Mouse (Mus musculus) MEL (cell line): ENCODE results near the gene Ccsap. TPM values are rescaled to one million over a fixed set of nuclear protein-coding genes. Genes with fewer than 3 reads are reported as not detected.

Source experiments
- DNase-seq: peaks from one replicate; pipeline ENCODE4 v3.0.0; 2011; ENCODE audit warnings: low read depth, low spot score
- H3K27ac ChIP-seq: 2 replicates; pipeline ENCODE4 v1.5.1; 2012; ENCODE audit warnings: low read depth, mild to moderate bottlenecking, control low read depth, low read length, moderate library complexity; ENCODE audit not compliant: control insufficient read depth
- H3K27me3 ChIP-seq, 2 experiments: fragments of 150-350 bp in 1 of 2; sonication (generic) in 1 of 2; 2 replicates each; pipeline ENCODE4 v1.6.1; 2012; ENCODE audit warnings: low read length in 2 of 2, mild to moderate bottlenecking in 2 of 2, improper control_type of control experiment in 1 of 2, moderate library complexity in 1 of 2; ENCODE audit not compliant: insufficient read depth in 2 of 2, control insufficient read depth in 1 of 2
- H3K36me3 ChIP-seq, 2 experiments: 2 replicates each; pipeline ENCODE4 v1.6.1; 2012 to 2014; ENCODE audit warnings: low read length in 2 of 2, improper control_type of control experiment in 1 of 2, inconsistent platforms in 1 of 2, mild to moderate bottlenecking in 1 of 2; ENCODE audit not compliant: insufficient read depth in 2 of 2, control insufficient read depth in 1 of 2
- H3K4me1 ChIP-seq, 2 experiments: fragments of 150-350 bp in 1 of 2; sonication (generic) in 1 of 2; 2 replicates each; pipeline ENCODE4 v1.6.1; 2012; ENCODE audit warnings: low read length in 2 of 2, improper control_type of control experiment in 1 of 2, mild to moderate bottlenecking in 1 of 2; ENCODE audit not compliant: insufficient read depth in 2 of 2, control insufficient read depth in 1 of 2
- H3K4me3 ChIP-seq, 2 experiments: fragments of 150-350 bp in 1 of 2; sonication (generic) in 1 of 2; 2 replicates each; pipeline ENCODE4 v1.5.1; 2012; ENCODE audit warnings: low read depth in 2 of 2, low read length in 2 of 2, mild to moderate bottlenecking in 2 of 2, moderate library complexity in 2 of 2, control low read depth in 1 of 2, improper control_type of control experiment in 1 of 2; ENCODE audit not compliant: control insufficient read depth in 1 of 2, insufficient read depth in 1 of 2
- H3K79me2 ChIP-seq: 2 replicates; pipeline ENCODE4 v1.6.1; 2012; ENCODE audit warnings: mild to moderate bottlenecking, low read length, moderate library complexity; ENCODE audit not compliant: control insufficient read depth, poor library complexity, insufficient read depth
- H3K9ac ChIP-seq: 2 replicates; pipeline ENCODE4 v1.6.1; 2012; ENCODE audit warnings: low read depth, mild to moderate bottlenecking, control low read depth, low read length, moderate library complexity; ENCODE audit not compliant: control insufficient read depth, poor library complexity, severe bottlenecking
- H3K9me3 ChIP-seq: fragments of 150-350 bp; sonication (generic); replicated peaks from 2 replicates; pipeline ENCODE4 v1.6.1; 2012; ENCODE audit warnings: mild to moderate bottlenecking, low read length, improper control_type of control experiment, moderate library complexity; ENCODE audit not compliant: insufficient read depth
- BHLHE40 ChIP-seq: IDR thresholded peaks from 2 replicates; pipeline ENCODE4 v1.6.1; 2012; ENCODE audit warnings: low read depth, mild to moderate bottlenecking, inconsistent platforms, low read length, improper control_type of control experiment, borderline replicate concordance
- CTCF ChIP-seq, 3 experiments: IDR thresholded peaks in 2 of 3; conservative IDR thresholded peaks in 1 of 3; 2 replicates each; pipeline ENCODE4 v1.5.1; 2011 to 2012; ENCODE audit warnings: low read length in 3 of 3, low read depth in 2 of 3, mild to moderate bottlenecking in 2 of 3, improper control_type of control experiment in 1 of 3, inconsistent platforms in 1 of 3, mixed read lengths in 1 of 3, moderate library complexity in 1 of 3; ENCODE audit not compliant: control insufficient read depth in 1 of 3, insufficient read depth in 1 of 3, poor library complexity in 1 of 3, severe bottlenecking in 1 of 3
- E2F4 ChIP-seq: IDR thresholded peaks from 2 replicates; pipeline ENCODE4 v1.6.1; 2011; ENCODE audit warnings: low read depth, low read length, improper control_type of control experiment, borderline replicate concordance
- ELF1 ChIP-seq: IDR thresholded peaks from 2 replicates; pipeline ENCODE4 v1.6.1; 2014; ENCODE audit warnings: low read depth, mild to moderate bottlenecking, inconsistent platforms, low read length, improper control_type of control experiment, moderate library complexity
- EP300 ChIP-seq, 2 experiments: IDR thresholded peaks; 2 replicates each; pipeline ENCODE4 v1.6.1; 2011; ENCODE audit warnings: improper control_type of control experiment in 2 of 2, low read length in 2 of 2, low read depth in 1 of 2, mild to moderate bottlenecking in 1 of 2
- GABPA ChIP-seq: IDR thresholded peaks from 2 replicates; pipeline ENCODE4 v1.6.1; 2012; ENCODE audit warnings: low read depth, mild to moderate bottlenecking, inconsistent platforms, low read length, improper control_type of control experiment, moderate library complexity
- KAT2A ChIP-seq: conservative IDR thresholded peaks from 2 replicates; pipeline ENCODE4 v1.6.1; 2012; ENCODE audit warnings: low read depth, low read length, improper control_type of control experiment, inconsistent platforms
- MAZ ChIP-seq: IDR thresholded peaks from 2 replicates; pipeline ENCODE4 v1.6.1; 2012; ENCODE audit warnings: low read depth, mild to moderate bottlenecking, inconsistent platforms, low read length, improper control_type of control experiment
- MYB ChIP-seq: IDR thresholded peaks from 2 replicates; pipeline ENCODE4 v1.6.1; 2011; ENCODE audit warnings: mild to moderate bottlenecking, low read depth, low read length, improper control_type of control experiment
- NELFE ChIP-seq: IDR thresholded peaks from 2 replicates; pipeline ENCODE4 v1.6.1; 2011; ENCODE audit warnings: low read depth, low read length, improper control_type of control experiment
- POLR2AphosphoS5 ChIP-seq: IDR thresholded peaks from 2 replicates; pipeline ENCODE4 v1.6.1; 2012; ENCODE audit warnings: low read depth, borderline replicate concordance, mild to moderate bottlenecking, inconsistent platforms, low read length, moderate library complexity, mixed read lengths
- RAD21 ChIP-seq: IDR thresholded peaks from 2 replicates; pipeline ENCODE4 v1.6.1; 2011; ENCODE audit warnings: mild to moderate bottlenecking, low read depth, low read length, improper control_type of control experiment
- SIN3A ChIP-seq: IDR thresholded peaks from 2 replicates; pipeline ENCODE4 v1.6.1; 2012; ENCODE audit warnings: low read length, improper control_type of control experiment, inconsistent platforms
- TAL1 ChIP-seq: IDR thresholded peaks from 2 replicates; pipeline ENCODE4 v1.6.1; 2012; ENCODE audit warnings: mild to moderate bottlenecking, inconsistent platforms, low read length, moderate library complexity, mixed read lengths
- TCF12 ChIP-seq: IDR thresholded peaks from 2 replicates; pipeline ENCODE4 v1.6.1; 2014; ENCODE audit warnings: low read depth, mild to moderate bottlenecking, inconsistent platforms, low read length, improper control_type of control experiment, moderate library complexity
- USF2 ChIP-seq, 2 experiments: IDR thresholded peaks; 2 replicates each; pipeline ENCODE4 v1.6.1; 2011 to 2012; ENCODE audit warnings: improper control_type of control experiment in 2 of 2, low read length in 2 of 2, borderline replicate concordance in 1 of 2, inconsistent platforms in 1 of 2, low read depth in 1 of 2, mild to moderate bottlenecking in 1 of 2; ENCODE audit not compliant: insufficient read depth in 1 of 2
- ZC3H11A ChIP-seq: IDR thresholded peaks from 2 replicates; pipeline ENCODE4 v1.6.1; 2012; ENCODE audit warnings: low read depth, mild to moderate bottlenecking, inconsistent platforms, low read length, improper control_type of control experiment
- ZKSCAN1 ChIP-seq: IDR thresholded peaks from 2 replicates; pipeline ENCODE4 v1.6.1; 2012; ENCODE audit warnings: low read depth, mild to moderate bottlenecking, inconsistent platforms, low read length, improper control_type of control experiment, moderate library complexity
- ZMIZ1 ChIP-seq: IDR thresholded peaks from 2 replicates; pipeline ENCODE4 v1.6.1; 2012; ENCODE audit warnings: low read depth, mild to moderate bottlenecking, inconsistent platforms, low read length, improper control_type of control experiment, moderate library complexity
- ZNF384 ChIP-seq: IDR thresholded peaks from 2 replicates; pipeline ENCODE4 v1.6.1; 2012; ENCODE audit warnings: low read depth, mild to moderate bottlenecking, inconsistent platforms, low read length, improper control_type of control experiment
- polyA plus RNA-seq, 2 experiments: library from polyadenylated mRNA; stranded (reverse) in 1 of 2; unstranded in 1 of 2; fragments of >175 nt in 1 of 2; fragments of >200 nt in 1 of 2; gene quantifications; 2 replicates each; pipeline versions ENCODE4 v1.2.1 to v1.2.4; 2012; ENCODE audit warnings: low replicate concordance in 2 of 2, low read depth in 1 of 2; ENCODE audit not compliant: insufficient read length in 2 of 2, insufficient read depth in 1 of 2, missing spikeins in 1 of 2
- total RNA-seq: library from RNA; depleted of rRNA; stranded (reverse); fragments of 300-350 nt; gene quantifications from 2 replicates; pipeline ENCODE4 v1.2.3, GENCODE M21; 2012

The Ccsap gene
- total and polyA plus RNA-seq, 3 experiments: 6.7 to 12.1 TPM; not detected in 1

GRCm38 (mm10) chr8:123872048-123872447, 12.0 kb upstream of the Ccsap start:
- Histone ChIP-seq H3K36me3 (no peaks in the 10 kb centered on the region), H3K4me3 (no peak overlapping the region), H3K9ac (no peak overlapping the region), H3K9me3 (no peaks in the 10 kb centered on the region), H3K4me1 (peaks cover 2% of the 10 kb centered on the region in 2 experiments; a peak in 2 of 4 replicates), H3K27ac (no peak overlapping the region), H3K27me3 (no peaks in the 10 kb centered on the region), H3K79me2 (no peaks in the 10 kb centered on the region)
- TF ChIP-seq TAL1 (no peak), ZMIZ1 (no peak), ELF1 (no peak), E2F4 (no peak), TCF12 (no peak), ZNF384 (no peak)
- DNase-seq: no peak

GRCm38 (mm10) chr8:123866971-123867370, 7.0 kb upstream of the Ccsap start:
- no peak for TF ChIP-seq SIN3A
- TF ChIP-seq NELFE: no peak
- TF ChIP-seq BHLHE40: no peak
- TF ChIP-seq ZKSCAN1: no peak
- no peak for TF ChIP-seq KAT2A
- TF ChIP-seq CTCF (IDR thresholded peaks at IDR 0.05 in 2 of 3, conservative IDR thresholded peaks at IDR 0.05 in 1 of 3; ENCODE audit: control insufficient read depth in 1 of 3, insufficient read depth in 1 of 3, low read depth in 2 of 3, low read length in 3 of 3, poor library complexity in 1 of 3, severe bottlenecking in 1 of 3): no peak
- no peak for TF ChIP-seq ZC3H11A
- no peak for TF ChIP-seq RAD21
- no peak for TF ChIP-seq USF2 (IDR thresholded peaks at IDR 0.05; ENCODE audit: borderline replicate concordance in 1 of 2, insufficient read depth in 1 of 2, low read depth in 1 of 2, low read length in 2 of 2)
- TF ChIP-seq E2F4: no peak
- Histone ChIP-seq H3K79me2 (no peaks in the 10 kb centered on the region), H3K9me3 (no peaks in the 10 kb centered on the region), H3K4me1 (peaks cover 6 to 17% of the 10 kb centered on the region in 2 experiments; a peak in 3 of 4 replicates), H3K27ac (no peak overlapping the region), H3K9ac (no peak overlapping the region), H3K27me3 (no peaks in the 10 kb centered on the region), H3K4me3 (no peak overlapping the region), H3K36me3 (no peaks in the 10 kb centered on the region; a peak in 1 of 4 replicates)
- DNase-seq: peak; percentile 56

GRCm38 (mm10) chr8:123865786-123866185, 5.8 kb upstream of the Ccsap start:
- no peak for DNase-seq
- no peaks in the 10 kb centered on the region for H3K9me3 ChIP-seq
- no peaks in the 10 kb centered on the region for H3K27me3 ChIP-seq
- peaks cover 6 to 17% of the 10 kb centered on the region in 2 experiments; a peak in 3 of 4 replicates for H3K4me1 ChIP-seq
- H3K36me3 ChIP-seq: no peaks in the 10 kb centered on the region; a peak in 1 of 4 replicates
- no peaks in the 10 kb centered on the region for H3K79me2 ChIP-seq
- TF ChIP-seq MAZ (no peak), EP300 (IDR thresholded peaks at IDR 0.05; ENCODE audit: low read depth in 1 of 2, low read length in 2 of 2) (no peak), RAD21 (no peak), POLR2AphosphoS5 (no peak), MYB (no peak), GABPA (no peak), TCF12 (no peak)
- no peak overlapping the region for H3K27ac ChIP-seq
- H3K9ac ChIP-seq: no peak overlapping the region
- H3K4me3 ChIP-seq: no peak overlapping the region
